Mouse (Mus musculus) kidney, embryonic 14.5 days (tissue): ENCODE data around the gene Kbtbd2. TPM values are rescaled to one million over a fixed set of nuclear protein-coding genes. Genes with fewer than 3 reads are reported as not detected.

ENCODE experiments used
- ATAC-seq: fragments of 200-750 bp; cut with Nextera tagmentation; 2 replicates; pipeline ENCODE4 v1.8.0; 2017; ENCODE audit warnings: moderate number of reproducible peaks, mild to moderate bottlenecking, moderate TSS enrichment, moderate library complexity; ENCODE audit not compliant: low FRiP score, low TSS enrichment
- H3K27ac ChIP-seq: fragments of 300-500 bp; sonication (generic); 2 replicates; pipeline ENCODE4 v1.5.1; 2014; ENCODE audit warnings: low read depth, mild to moderate bottlenecking, low read length, moderate library complexity, mixed read lengths
- H3K27me3 ChIP-seq: fragments of 300-500 bp; sonication (generic); 2 replicates; pipeline ENCODE4 v1.6.1; 2014; ENCODE audit warnings: mild to moderate bottlenecking, low read length; ENCODE audit not compliant: control insufficient read depth, insufficient read depth
- H3K36me3 ChIP-seq: fragments of 300-500 bp; sonication (generic); 2 replicates; pipeline ENCODE4 v1.6.1; 2014; ENCODE audit warnings: low read length, mixed read lengths; ENCODE audit not compliant: control insufficient read depth, insufficient read depth
- H3K4me1 ChIP-seq: fragments of 300-500 bp; sonication (generic); 2 replicates; pipeline ENCODE4 v1.6.1; 2014; ENCODE audit warnings: low read length, mixed read lengths; ENCODE audit not compliant: control insufficient read depth, insufficient read depth
- H3K4me2 ChIP-seq: fragments of 300-500 bp; sonication (generic); replicated peaks from 2 replicates; pipeline ENCODE4 v1.6.1; 2014; ENCODE audit warnings: low read depth, mild to moderate bottlenecking, low read length
- H3K4me3 ChIP-seq: fragments of 300-500 bp; sonication (generic); 2 replicates; pipeline ENCODE4 v1.5.1; 2014; ENCODE audit warnings: mild to moderate bottlenecking, low read length
- H3K9ac ChIP-seq: fragments of 300-500 bp; sonication (generic); 2 replicates; pipeline ENCODE4 v1.6.1; 2014; ENCODE audit warnings: low read depth, mild to moderate bottlenecking, low read length, moderate library complexity
- H3K9me3 ChIP-seq: fragments of 300-500 bp; sonication (generic); 2 replicates; pipeline ENCODE4 v1.6.1; 2016; ENCODE audit warnings: low read length; ENCODE audit not compliant: control insufficient read depth
- WGBS: fragments of 180-500 bp; shearing (Covaris S2); extraction: QIAGEN DNeasy Blood & Tissue Kit; methylation state at CpG from one replicate; pipeline ENCODE4 v1.1.7; 2014; 5-methylcytosine and 5-hydroxymethylcytosine counted together
- polyA plus RNA-seq: library from polyadenylated mRNA; unstranded; fragments of >200 nt; fragmentation: Nextera tagmentation; extraction: Ambion mirVana; gene quantifications from 2 replicates; pipeline ENCODE4 v1.2.1, GENCODE M21; 2014

The Kbtbd2 gene
- polyA plus RNA-seq = 20.4 and 38.3 TPM in 2 replicates

DNA sequence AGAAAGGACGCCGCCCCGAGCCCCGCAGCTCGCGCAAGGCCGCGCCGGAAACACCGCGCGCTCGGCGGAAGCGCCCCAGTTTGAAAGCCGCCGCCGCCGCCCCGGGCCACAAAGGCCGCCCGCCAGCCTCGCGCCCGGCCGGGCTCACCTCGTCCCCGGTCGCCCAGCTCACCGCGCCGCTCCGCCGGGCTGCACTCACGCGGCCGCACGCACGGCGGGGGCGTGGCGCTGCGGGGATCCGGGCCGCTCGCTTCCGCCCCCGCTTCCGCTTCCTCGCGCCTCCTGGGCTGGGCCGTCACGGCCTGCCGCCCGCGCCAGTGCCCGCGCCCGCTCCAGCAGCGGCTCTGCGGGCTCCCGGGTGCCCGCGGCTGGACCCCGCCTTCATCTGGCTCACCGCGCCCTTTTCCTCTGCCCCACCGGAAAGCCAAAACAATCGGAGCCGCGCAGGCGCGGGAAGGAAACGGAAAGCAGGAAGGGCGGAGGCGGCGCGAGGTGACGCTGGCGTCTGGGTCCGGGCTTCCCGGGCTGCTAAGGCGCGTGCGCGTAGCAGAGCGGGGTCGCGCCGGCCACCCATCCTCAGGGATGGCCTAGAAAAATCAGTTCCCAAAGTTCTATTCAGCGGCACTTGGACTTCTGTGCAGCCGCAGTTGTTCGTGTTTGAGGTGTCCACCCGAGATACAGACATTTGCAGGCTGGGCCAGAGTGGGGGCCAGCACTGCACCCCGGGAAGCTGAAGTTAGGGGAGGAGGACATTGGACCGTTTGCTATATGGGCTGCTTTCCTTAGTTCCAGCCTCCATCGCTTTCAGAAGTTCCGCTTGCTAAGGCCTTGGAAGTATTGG, at the start of gene Kbtbd2:
Gene Kbtbd2 (minus strand): TSS at position 503 of the 841 bp plus-strand sequence.
- H3K4me3 ChIP-seq = peak within 1 kb of the TSS; percentile 70
- under 1% methylated on average over 85 of the region's 98 CpGs for WGBS
- H3K36me3 ChIP-seq = no peaks in the 10 kb centered on the region
- H3K9ac ChIP-seq = peak within 1 kb of the TSS; percentile 90
- H3K9me3 ChIP-seq = no peaks in the 10 kb centered on the region
- peak; percentile 95 for ATAC-seq
- H3K4me1 ChIP-seq = peaks cover 17% of the 10 kb centered on the region
- H3K4me2 ChIP-seq = peak within 1 kb of the TSS; percentile 71
- peak within 1 kb of the TSS; percentile 99 for H3K27ac ChIP-seq
- no peaks in the 10 kb centered on the region for H3K27me3 ChIP-seq

DNA sequence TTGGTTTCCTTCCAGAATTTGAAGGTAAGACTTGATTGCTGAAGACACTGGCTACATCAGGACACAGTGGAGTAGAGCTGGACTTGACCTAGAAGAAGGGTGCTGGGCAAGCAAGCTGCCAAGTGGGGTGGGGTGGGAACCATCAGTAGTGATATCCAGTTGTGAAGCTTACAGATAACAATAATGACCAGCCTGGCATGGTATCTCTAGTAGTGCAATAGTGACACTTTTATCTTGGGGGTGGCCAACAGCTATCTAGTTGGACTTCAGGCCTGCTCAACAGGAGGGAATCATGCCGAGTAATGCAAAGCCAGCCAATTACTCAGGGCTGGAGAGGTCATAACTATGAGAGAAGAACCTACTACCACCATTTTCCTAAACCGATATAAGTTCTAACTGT, 46.8 kb upstream of the Kbtbd2 start:
- no peak overlapping the region for H3K27ac ChIP-seq
- H3K36me3 ChIP-seq = no peaks in the 10 kb centered on the region
- WGBS = 97% methylated on average over 2 of the region's 2 CpGs
- H3K4me3 ChIP-seq = no peak overlapping the region
- no peak for ATAC-seq
- no peak overlapping the region for H3K9ac ChIP-seq
- no peak overlapping the region for H3K4me2 ChIP-seq
- no peaks in the 10 kb centered on the region for H3K4me1 ChIP-seq
- no peaks in the 10 kb centered on the region for H3K27me3 ChIP-seq
- no peaks in the 10 kb centered on the region for H3K9me3 ChIP-seq

DNA sequence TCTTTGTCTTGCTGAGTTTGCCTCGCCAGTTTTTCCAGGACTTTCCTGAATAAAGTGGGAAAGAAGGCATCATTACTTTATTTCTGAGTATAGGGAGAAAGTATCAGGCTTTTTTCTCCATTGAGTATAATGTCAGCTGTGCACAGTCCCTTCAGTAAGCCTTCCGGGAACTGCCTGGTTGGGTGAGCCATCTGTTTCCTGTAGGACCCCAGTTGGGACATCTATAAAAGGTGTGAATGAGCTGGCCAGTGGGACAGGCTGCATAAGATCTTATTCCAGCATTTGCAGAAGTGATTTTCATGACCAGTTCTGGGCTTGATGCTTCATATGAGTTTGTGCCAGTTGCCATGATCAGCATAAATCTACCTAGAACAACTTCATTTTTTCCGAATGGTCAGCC, 45.6 kb upstream of the Kbtbd2 start:
- no peaks in the 10 kb centered on the region for H3K9me3 ChIP-seq
- 75% methylated on average over 3 of the region's 3 CpGs for WGBS
- no peaks in the 10 kb centered on the region for H3K27me3 ChIP-seq

DNA sequence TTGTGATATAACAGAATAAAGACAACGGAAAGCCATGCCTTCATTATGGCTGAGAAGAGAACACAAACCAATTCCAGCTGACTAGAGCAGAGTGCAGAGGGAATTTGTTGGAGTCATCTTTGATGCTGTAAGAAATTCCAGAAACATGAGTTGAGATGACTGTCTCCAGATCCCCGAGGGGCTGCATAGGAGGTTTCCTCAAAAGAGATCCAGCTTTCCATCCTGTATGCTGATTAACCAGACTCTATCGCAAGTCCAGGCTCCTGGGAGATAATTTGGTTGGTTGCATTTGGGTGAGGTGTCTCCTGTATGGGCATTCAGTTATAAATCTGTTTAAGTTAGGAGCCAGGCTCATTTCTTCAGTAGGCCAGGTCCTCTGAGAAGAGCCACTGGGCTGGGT, 40.0 kb upstream of the Kbtbd2 start:
- no peaks in the 10 kb centered on the region for H3K4me1 ChIP-seq
- H3K36me3 ChIP-seq = peaks cover 17% of the 10 kb centered on the region
- no peak for ATAC-seq
- H3K9ac ChIP-seq = no peak overlapping the region
- H3K4me2 ChIP-seq = no peak overlapping the region
- WGBS = 93% methylated on average over 3 of the region's 3 CpGs
- H3K27ac ChIP-seq = no peak overlapping the region
- H3K4me3 ChIP-seq = no peak overlapping the region
- H3K9me3 ChIP-seq = no peaks in the 10 kb centered on the region
- H3K27me3 ChIP-seq = no peaks in the 10 kb centered on the region

More for the DNA sequence above, 45.6 kb upstream of the Kbtbd2 start:
- Histone ChIP-seq H3K4me1 (no peaks in the 10 kb centered on the region), H3K4me2 (no peak overlapping the region), H3K4me3 (no peak overlapping the region), H3K36me3 (no peaks in the 10 kb centered on the region), H3K27ac (no peak overlapping the region), H3K9ac (no peak overlapping the region)
- ATAC-seq = no peak

DNA sequence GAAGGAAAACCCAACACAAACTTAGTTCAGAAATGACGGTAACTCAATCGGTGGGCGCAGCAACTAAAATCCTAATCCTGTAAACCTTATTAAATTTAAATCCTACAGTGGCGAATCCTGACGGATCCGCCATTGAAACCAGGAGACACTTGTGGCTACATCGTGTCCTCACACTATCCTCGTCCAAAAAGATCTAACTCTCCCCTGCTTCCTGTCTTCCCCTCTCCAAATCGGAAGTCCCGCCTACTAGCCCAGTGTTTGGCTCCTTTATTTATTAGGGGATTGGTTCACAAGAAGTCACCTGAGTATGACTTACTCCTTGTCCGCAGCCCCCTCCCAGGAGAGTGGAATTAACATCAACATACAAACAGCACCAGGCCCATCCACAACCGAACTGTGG, 39.6 kb upstream of the Kbtbd2 start:
- H3K9ac ChIP-seq = no peak overlapping the region
- ATAC-seq = no peak
- no peak overlapping the region for H3K4me2 ChIP-seq
- H3K4me3 ChIP-seq = no peak overlapping the region
- H3K9me3 ChIP-seq = no peaks in the 10 kb centered on the region
- H3K27me3 ChIP-seq = no peaks in the 10 kb centered on the region
- peaks cover 17% of the 10 kb centered on the region for H3K36me3 ChIP-seq
- no peaks in the 10 kb centered on the region for H3K4me1 ChIP-seq
- no peak overlapping the region for H3K27ac ChIP-seq
- 91% methylated on average over 12 of the region's 12 CpGs for WGBS

DNA sequence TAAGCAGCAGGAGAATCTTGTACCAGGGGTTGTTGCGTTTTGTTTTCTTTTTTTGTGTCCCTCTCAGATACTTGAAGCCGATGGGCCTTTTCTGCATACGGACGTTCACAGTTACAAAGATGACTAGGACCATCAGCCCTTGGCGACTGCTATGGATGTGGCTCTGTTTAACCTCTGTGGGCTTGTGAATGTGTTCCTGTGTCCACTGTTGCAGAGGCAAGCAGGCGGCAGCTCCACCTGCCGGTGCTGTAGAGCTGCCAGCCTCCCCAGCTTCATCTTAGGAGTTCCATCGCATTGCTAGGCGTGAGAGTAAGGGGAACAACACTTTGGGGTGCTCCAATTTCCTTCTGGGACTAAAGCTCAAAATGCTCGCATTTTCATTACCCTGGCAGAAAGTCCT, 37.9 kb upstream of the Kbtbd2 start:
- H3K4me1 ChIP-seq = no peaks in the 10 kb centered on the region
- no peak overlapping the region for H3K9ac ChIP-seq
- no peaks in the 10 kb centered on the region for H3K27me3 ChIP-seq
- 90% methylated on average over 10 of the region's 10 CpGs for WGBS
- no peak overlapping the region for H3K4me2 ChIP-seq
- H3K9me3 ChIP-seq = no peaks in the 10 kb centered on the region
- H3K4me3 ChIP-seq = no peak overlapping the region
- ATAC-seq = no peak
- peaks cover 17% of the 10 kb centered on the region for H3K36me3 ChIP-seq
- no peak overlapping the region for H3K27ac ChIP-seq

DNA sequence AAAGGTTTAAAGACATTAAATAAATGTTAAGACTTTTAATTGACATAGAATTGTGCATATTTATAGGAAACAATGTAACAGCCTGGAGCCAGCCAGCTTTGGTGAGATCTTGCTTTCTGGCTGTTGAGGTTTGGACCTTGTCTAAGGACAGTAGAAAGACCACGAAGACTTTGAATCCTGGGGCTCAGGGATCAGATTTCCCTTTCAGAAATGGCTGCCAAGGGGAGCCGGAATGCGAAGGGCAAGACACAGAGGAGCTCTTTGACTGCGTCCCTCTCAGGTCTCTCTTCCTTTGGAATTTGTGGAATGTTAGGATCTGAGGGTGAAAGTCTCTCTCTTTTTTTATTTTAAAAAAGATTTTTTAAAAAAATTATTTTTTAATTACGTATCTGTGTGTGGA, 37.2 kb upstream of the Kbtbd2 start:
- Histone ChIP-seq H3K9me3 (no peaks in the 10 kb centered on the region), H3K9ac (no peak overlapping the region), H3K27ac (no peak overlapping the region), H3K4me2 (no peak overlapping the region), H3K4me1 (no peaks in the 10 kb centered on the region), H3K36me3 (peaks cover 17% of the 10 kb centered on the region), H3K4me3 (no peak overlapping the region), H3K27me3 (no peaks in the 10 kb centered on the region)
- 66% methylated on average over 5 of the region's 5 CpGs for WGBS
- no peak for ATAC-seq

DNA sequence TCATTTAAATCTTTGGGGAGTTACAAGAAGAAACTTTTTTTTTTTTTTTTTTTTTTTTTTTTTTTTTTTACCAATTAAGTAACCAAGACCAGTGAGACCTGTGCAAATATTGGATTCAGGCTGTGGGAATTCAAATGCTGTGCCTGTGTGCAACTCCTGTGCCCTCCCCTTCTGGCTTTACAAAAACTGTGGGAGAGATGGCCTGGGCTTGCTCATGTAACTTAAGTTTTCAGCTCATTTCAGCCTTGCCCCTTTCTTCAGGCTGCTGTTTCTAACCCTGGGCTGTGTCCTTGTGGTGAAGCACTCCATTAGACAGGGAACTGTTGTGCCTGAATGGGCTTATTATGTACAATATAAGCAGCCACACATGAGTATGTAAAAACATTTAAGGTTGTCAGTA, 35.2 kb upstream of the Kbtbd2 start:
- Histone ChIP-seq H3K4me2 (peak overlapping the region; percentile 70), H3K27ac (no peak overlapping the region), H3K4me3 (peak overlapping the region; percentile 76), H3K27me3 (no peaks in the 10 kb centered on the region), H3K9ac (peak overlapping the region; percentile 38; the same call in 1 of the 2 replicates), H3K4me1 (no peaks in the 10 kb centered on the region), H3K9me3 (no peaks in the 10 kb centered on the region), H3K36me3 (peaks cover 17% of the 10 kb centered on the region)
- no peak for ATAC-seq

DNA sequence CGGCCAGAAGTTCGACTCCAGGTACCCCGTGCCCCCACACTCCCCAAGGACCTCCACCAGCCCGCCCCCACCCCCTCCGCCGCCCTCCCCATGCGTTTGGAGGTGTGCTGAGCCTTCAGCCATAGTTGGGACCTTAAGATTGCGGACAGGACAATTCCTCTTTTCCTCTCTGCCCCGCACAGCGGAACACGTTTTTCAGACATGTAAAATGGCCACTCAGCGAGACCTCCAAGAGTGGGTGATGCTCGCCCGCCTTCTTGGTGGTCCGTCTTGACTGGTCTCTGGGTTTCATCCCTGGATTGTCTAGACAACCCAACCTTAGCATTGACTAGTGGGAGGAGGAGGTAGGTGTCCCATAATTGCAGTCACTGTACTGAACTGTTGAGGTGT, 34.8 kb upstream of the Kbtbd2 start:
- ATAC-seq = no peak; the same call in 1 of the 2 replicates
- Histone ChIP-seq H3K4me3 (peak overlapping the region; percentile 76), H3K27ac (peak overlapping the region; percentile 60), H3K9me3 (no peaks in the 10 kb centered on the region), H3K27me3 (no peaks in the 10 kb centered on the region), H3K36me3 (peaks cover 13% of the 10 kb centered on the region), H3K9ac (peak overlapping the region; percentile 82), H3K4me1 (no peaks in the 10 kb centered on the region), H3K4me2 (peak overlapping the region; percentile 70)
- WGBS = 1% methylated on average over 15 of the region's 15 CpGs
